Mouse (Mus musculus): ENCODE results near the gene Il6ra. TPM values are rescaled to one million over a fixed set of nuclear protein-coding genes. Genes with fewer than 3 reads are reported as not detected.

The Il6ra gene
- polyA plus RNA-seq, 2 experiments from 2014 or later = 20.6 to 29.5 TPM

DNA sequence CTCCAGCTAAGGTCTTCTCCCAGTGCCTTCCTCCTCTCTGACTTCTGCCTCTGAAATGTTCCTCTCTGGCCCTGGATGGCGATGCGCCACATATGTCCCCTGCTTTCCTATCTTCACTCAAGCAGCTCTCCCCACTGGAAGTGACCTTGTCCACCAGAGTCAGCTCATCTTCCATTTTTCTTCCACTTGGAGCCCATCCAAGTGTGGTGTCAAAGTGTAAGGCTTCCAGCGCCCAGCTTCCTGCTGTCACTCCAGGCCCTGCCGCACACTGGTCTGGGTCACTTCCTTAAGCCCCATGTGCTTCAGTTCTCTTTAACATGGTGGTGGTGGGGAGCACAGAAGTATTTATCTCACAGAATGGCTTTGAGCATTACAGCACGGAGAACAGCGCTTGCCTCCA, 65.4 kb downstream of the Il6ra start:
- no peak for ATAC-seq

DNA sequence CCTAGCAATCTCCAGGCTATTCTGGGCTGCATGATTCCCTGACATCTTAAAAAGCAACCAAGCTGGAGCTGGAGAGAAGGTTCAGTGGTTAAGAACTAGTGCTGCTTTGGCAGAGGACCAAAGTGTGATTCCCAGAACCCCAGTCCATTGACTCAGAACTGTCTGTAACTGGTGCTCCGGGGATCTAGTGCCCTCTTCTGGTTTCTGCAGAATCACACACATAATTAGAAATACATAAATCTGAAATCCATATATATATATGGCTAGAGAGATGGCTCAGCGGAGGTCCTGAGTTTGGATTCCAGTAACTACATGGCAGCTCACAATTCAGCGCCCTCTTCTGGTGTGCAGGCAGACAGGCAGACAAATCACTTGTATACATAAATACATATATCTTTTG, 65.9 kb downstream of the Il6ra start:
- ATAC-seq = no peak

DNA sequence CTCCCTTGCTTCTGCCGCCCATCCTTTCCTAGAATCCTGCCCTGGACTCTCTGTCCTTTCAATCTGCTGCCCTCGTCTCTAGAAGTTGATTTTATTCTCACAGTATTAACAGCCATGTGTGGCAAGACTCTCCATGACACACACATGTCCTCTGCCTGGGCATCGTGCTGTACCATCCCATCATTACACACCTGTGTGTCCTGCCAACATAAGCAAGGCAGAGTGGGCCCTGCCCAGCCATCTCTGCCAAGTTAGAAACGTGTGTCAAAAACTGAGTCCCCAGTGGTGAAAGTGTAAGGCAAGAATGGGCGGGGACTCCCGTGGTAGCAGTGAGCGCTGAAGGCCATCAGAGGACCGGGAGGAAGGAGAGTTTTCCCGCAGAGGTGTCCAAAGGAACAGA, 67.2 kb downstream of the Il6ra start:
- no peak for ATAC-seq

DNA sequence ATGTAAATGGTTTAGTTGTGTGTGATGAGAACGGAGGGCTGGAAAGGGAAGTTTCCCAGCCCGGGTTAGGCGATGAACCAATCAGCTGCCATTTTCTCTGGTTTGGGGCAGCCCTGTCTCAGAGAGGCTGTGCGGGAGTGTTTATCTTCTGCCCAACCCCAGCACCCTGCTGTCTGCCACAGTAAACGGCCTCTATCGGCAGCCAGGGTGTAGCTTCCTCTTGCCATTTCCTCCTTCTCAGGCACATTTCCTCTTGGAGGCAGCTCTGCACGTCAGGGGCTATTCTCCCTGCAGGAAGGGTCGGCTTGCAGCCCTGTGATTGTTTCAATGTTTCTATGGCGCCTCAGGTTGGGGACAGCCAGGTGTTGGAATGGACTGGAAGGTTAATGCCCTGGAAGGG, 69.8 kb downstream of the Il6ra start:
- ATAC-seq = no peak

DNA sequence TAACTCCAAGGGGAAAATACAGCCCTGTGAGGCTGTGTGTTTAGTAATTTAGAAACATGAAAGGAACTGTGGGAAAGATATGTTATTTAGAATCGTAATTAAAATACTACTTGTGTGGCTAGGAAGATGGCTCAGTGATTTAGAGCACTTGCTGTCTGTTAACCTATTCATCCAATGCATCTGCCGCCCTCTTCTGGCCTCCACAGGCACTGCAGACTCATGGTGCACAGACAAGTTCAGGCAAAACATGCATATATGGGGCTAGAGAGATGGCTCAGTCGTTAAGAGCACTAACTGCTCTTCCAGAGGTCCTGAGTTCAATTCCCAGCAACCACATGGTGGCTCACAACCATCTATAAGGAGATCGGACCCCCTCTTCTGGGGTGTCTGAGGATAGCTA, 70.7 kb downstream of the Il6ra start:
- no peak for ATAC-seq

DNA sequence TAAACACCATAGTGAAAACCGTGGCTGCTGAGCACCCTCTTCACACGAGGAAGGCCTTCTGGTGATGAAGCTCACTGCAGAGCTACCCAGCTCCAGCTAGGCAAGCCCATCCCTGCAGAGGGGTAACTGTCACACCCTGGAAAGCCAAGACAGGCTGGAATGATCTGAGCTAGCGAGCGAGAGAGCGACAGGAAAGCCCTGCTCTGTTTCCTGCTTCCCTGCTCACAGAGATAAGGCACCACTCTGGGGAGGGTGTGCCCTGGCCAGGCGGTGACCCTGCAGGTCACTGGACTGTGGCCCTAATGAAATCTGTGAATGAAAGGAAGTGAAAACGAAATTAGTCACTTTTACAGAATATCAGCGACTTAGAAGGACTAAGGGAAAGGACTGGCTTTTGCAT, 77.6 kb downstream of the Il6ra start:
- ATAC-seq = no peak

DNA sequence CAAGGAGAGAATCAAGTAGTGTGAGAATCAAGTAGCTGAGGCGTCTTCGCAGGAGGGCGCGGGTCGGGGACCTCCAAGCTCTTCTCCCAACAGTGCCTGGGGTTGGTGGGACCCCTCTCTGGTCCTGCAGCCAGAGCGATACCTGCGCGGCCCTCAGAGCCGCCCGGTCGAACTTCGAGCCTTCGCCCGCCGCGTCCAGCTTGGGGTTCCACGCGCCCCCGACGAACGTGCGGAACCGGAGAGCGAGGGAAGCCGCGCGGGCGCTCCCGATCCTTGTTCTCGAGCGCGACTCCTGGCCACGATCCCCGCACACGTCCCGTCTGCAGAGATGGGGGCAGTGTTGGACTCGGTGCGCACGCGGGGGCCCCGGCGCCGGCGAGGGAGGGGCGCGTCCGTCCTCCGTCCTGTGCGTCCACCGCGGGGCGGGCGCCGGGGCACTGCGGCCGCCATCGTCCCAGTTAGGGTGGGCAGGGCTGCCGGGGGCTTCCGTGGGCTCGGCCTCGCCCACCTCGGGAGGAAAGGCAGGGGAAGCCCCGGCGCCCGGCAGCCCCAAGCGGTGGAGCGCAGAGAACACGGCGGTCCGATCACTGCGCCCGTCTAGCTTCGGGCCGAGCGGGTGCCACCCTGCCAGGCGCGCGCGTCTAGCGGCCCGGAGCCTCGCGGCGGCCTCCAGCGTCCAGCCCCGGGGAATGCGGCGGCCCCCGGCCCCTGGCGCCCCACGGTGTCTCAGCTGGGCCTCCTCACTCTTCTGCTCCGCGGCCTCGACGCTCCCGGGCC, 82.0 kb downstream of the Il6ra start, which contains the start of gene She:
Gene She, plus strand, starts transcription at position 556 of the 777 bp plus-strand sequence.
- no peak for ATAC-seq

DNA sequence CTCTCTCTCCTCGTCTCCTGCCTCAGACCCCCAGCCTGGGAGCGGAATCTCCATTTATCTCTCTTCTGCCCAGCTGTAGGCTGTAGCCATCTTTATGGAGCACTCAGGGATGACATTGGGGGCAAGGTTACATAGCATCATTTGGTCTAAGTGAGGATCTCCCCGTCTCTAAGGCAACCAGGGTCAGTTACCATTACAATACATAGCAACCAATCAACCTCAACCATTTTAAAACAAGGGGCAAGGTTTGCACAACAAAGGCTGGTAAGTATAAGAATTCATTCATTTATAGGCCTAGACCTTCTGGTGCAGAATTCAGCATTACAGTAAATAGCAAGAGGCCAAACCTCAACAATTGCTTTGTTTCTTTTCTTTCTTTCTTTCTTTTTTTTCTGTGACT, 86.7 kb downstream of the Il6ra start:
- ATAC-seq = no peak

DNA sequence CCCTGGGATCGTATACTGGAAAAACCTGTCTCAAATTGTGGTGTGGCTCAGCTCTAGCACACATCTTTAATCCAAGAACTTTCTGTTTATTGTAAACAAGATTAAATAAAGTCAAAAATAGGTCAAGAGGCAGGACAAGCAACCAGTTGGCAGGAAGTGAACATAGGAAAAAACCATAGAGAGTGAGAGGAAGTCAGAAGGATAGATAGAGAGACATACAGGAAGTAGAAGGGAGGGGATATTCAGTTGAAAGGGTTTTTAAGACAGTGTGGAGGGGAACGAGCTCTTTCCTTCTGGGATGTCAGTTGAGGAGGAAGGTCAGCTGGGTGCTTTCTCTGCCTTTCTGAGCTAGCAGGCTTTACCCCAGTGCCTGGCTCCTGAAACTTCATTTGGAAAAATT, 89.4 kb downstream of the Il6ra start:
- ATAC-seq = peak; percentile 34

DNA sequence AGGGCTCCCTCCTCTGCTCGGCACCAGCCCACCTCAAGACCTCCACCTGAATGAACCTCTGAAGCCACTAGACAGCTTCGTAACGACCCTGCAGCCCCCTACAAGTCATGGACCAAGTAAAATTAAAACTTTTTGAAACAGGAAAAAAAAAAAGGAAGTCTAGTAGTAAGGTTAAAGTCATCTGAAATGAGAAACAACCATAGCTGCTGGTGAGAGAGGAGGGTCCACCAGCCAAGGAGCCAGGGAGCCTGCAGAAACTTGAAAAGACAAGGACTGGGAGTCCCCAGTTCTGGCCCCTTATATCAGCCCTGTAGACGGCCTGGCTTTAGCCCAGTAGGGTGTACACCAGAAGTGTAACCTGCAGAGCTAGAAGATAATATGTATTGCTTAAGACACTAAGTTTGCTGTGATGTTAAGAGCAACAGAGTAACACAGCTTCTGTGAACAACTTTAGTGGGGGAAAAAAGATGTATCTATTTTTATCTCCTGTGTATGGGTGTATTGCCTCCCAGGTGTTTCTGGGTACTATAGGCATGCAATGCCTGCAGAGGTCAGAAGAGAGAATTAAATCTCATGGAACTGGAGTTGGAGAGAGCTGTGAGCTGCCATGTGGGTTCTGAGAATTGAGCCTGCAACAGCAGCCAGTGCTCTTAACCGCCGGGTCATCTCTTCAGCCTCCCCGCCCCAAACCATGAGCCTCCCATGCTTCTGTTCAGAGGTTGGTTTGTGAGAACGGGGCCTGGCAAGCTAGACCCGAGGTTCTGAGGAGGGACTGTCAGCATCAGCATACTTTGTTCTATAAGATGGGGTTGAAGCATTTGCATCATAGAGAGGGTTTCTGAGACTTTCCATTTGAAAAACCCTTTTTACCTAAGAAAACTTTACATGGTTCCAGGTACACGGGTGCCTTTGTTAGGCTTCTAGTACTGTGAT, 91.2 kb downstream of the Il6ra start:
- no peak for ATAC-seq

DNA sequence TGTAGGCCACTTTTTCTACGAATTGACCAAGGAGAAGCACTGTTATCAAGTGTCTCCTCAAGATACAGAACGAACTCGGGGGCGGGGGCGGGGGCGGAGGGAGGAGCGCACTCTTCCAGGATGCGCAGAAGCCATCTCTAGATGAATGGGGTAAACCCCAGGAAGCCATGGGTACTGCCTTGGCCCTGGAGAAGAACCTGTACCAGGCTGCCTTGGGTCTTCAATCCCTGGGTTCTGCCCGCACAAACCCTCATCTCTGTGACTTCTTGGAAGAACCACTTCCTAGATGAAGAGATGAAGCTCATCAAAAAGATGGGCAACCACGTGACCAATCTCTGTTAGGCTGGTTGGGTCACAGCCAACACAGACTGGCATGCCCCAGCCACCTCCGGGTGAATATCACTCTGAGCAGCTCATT, 91.9 kb downstream of the Il6ra start:
- ATAC-seq = peak; percentile 53

DNA sequence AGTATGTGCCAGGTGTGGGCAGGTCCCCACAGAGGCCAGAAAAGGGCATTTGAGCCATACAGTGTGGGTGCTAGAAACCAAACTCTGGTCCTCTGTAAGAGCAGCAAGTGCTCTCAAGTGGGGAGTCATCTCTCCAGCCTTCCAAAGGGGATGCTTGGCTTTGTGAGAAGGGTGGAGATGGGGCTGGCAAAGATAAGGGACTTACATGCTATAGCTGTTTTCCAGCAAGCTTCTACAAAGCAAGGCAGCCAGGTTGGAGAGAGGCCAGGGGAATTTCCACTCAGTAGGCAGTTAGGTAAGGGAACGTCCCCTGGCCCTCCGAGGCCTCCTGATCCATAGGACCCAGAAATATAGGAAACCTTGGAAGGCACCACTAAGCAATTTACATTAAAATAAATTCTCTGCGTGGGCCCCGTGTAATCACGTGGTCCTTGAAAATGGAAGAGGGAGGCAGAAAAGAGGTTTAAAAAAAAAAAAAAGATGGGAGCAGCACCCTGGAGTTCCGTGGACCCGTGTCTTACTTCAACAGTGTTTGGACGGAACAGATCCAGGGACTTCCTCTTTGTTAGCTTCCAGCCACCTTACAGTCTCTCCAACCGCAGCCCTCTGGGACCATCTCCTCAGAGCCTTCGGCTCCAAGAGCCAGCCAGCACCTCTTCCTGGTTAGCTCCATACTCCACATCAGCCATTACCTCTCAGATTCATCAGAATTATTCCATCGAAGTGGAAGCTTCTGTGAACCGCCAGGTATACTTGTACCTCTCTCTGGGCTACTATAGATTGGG, 92.5 kb downstream of the Il6ra start:
- no peak for ATAC-seq

DNA sequence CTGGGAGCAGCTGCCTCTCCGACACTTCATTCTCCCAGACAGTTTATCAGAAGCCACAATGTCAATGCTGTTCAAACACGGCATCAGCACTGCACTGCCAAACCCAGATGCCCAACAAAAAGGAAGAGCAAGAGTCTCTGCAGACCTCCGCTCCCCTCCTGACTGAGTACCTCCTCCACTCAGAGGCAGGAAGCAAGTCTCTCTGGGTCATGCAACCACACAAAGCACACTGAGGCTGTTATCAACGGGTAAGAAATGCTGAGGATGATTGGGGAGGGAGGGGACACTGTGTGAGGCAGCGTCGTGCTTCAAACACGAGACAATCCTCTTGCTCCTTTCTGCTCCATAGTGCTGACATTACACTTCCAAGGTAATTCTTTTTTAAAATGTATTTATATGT, 93.1 kb downstream of the Il6ra start:
- ATAC-seq = peak; percentile 81

DNA sequence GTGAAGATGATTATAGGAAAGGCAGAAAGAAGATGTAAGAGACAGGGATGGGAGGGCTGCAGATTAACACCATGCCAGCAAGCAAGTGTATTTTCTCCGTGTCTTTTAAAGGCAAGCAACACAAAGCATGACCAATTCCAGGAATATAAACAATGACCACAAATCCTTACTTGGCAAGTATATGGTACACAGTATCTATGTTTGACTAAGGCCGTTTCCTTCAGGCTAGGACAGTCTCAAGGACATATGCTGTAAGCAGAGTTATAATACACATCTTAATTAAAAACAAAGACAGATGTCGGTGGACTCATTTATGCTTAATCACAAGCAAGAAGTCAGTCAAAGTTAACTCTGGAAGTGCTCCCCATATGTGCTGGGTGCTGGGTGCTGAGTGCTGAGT, 94.4 kb downstream of the Il6ra start:
- ATAC-seq = no peak

DNA sequence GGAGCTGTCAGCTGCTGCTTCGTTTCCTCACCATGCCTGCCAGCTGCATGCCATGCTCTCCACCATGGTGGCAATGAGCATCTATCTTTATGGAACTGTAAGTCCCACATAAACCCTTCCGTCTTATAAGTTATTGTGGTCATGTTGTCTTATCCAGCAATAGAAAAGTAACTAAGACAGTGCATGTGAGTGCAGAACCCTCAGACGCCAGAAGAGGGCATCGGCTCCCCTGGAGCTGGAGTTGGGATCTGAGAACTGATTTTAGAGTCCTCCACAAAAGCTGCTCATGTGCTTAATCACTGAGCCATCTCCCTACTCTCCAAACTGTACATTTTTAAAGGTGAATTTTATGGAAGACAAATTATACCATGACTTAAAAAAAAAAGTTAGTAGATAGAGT, 95.9 kb downstream of the Il6ra start:
- ATAC-seq = no peak

Other genes starting within 250 kb of the Il6ra start
- 10 to 100 TPM; 51.0 to 56.7 TPM for gene Adar, start 198.2 kb downstream of the Il6ra start, polyA plus RNA-seq (2017; shearing (Covaris generic))
- 1 to 10 TPM; 1.3 to 1.4 TPM for gene Chrnb2, start 148.6 kb downstream of the Il6ra start, polyA plus RNA-seq (2017; shearing (Covaris generic))
- 10 to 100 TPM; 12.8 to 20.7 TPM for gene Ube2q1, start 139.6 kb downstream of the Il6ra start, polyA plus RNA-seq (2017; shearing (Covaris generic))
- gene She, start 81.8 kb downstream of the Il6ra start, polyA plus RNA-seq (2017; shearing (Covaris generic)) = 10 to 100 TPM in 1 of 2 experiments, 1 to 10 TPM in 1; 8.7 to 10.2 TPM
- 10 to 100 TPM; 19.7 to 24.1 TPM for gene Atp8b2, start 50.3 kb upstream of the Il6ra start, polyA plus RNA-seq (2017; shearing (Covaris generic))
- gene Hax1, start 85.6 kb upstream of the Il6ra start, polyA plus RNA-seq (2017; shearing (Covaris generic)) = 10 to 100 TPM; 51.0 to 72.3 TPM
- gene 4933434E20Rik, start 138.4 kb upstream of the Il6ra start, polyA plus RNA-seq (2017; shearing (Covaris generic)) = 100 to 1,000 TPM; 295 to 347 TPM
- 100 to 1,000 TPM; 189 to 209 TPM for gene Ubap2l, start 139.4 kb upstream of the Il6ra start, polyA plus RNA-seq (2017; shearing (Covaris generic))
- gene Tpm3, start 159.5 kb upstream of the Il6ra start, polyA plus RNA-seq (2017; shearing (Covaris generic)) = 100 to 1,000 TPM; 850 to 880 TPM
- under 1 TPM; 0.15 to 0.37 TPM for gene Nup210l, start 190.9 kb upstream of the Il6ra start, polyA plus RNA-seq (2017; shearing (Covaris generic))